Mouse (Mus musculus) cerebral cortex, adult 2 months (tissue): ENCODE results near the gene Tacc2.

Experiments used
- WGBS: fragments of 180-500 bp; shearing (Covaris S2); methylation state at CpG from one replicate; pipeline ENCODE4 v1.1.7; 2018; 5-methylcytosine and 5-hydroxymethylcytosine counted together

Gene Tacc2

DNA sequence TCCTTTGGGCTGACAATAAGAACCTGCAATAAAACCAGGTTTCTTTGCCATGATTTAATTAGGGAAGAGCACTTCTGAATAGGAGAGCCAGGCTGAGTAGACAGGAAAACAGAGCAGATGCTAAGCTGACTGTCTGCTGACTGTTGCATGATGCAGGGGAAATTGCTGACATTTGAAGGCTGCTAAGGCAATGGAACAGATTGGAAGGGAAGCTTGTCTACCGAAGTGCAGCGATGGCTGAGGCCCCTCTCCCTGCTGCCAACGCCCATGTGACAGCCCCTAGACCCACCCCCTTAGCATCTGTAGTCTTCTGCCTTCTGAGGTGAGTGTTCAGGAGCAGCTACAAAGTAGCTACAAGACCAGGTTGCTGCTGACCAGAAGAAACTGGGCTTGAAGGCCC, 148.9 kb downstream of the Tacc2 start:
- WGBS: 41% methylated on average over 3 of the region's 3 CpGs

GRCm38 (mm10) chr7:130726724-130727422, 149.6 kb downstream of the Tacc2 start:
- 71% methylated on average over 8 of the region's 8 CpGs for WGBS

DNA sequence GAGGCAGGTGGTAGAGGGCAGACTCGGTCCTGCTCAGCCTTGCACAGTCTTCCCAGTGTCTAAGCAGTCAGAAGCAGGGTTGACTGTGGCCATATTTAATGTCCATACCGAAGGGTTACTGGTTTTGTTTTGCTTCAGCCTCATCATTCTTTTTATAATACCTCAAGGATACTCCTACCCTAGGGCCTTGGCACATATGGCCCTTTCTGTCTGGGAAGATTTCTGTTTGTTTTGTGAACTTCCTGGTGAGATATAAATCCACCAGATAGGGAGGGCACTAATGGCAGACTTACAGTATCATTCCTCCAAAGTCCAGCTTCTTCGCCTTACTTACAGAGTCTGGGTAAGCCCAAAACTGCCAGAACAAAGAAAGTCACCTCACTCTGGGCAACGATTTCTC, 150.3 kb downstream of the Tacc2 start:
- WGBS: 86% methylated on average over 4 of the region's 4 CpGs

GRCm38 (mm10) chr7:130731792-130732191, 154.6 kb downstream of the Tacc2 start:
- WGBS: 36% methylated on average over 7 of the region's 7 CpGs

DNA sequence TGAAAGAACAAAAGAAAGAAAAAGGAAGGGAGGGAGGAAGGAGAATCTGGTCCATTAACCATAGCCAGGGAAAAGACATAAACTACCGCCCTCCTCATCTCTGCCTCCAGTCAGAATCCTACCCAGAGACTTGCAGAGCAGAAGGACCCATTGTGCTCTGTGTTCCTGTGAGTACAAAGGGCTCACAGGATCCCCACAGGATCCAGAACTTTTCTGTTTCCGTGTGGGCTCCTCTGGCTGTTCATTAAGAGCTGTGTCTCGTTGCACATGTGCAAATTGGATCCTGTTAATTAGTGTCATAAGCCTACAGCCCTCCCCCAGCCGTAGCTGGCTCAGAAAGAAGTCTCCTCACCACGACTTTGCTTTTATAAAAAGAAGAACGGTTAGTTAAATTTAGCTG, 155.7 kb downstream of the Tacc2 start:
- 23% methylated on average over 6 of the region's 6 CpGs for WGBS

DNA sequence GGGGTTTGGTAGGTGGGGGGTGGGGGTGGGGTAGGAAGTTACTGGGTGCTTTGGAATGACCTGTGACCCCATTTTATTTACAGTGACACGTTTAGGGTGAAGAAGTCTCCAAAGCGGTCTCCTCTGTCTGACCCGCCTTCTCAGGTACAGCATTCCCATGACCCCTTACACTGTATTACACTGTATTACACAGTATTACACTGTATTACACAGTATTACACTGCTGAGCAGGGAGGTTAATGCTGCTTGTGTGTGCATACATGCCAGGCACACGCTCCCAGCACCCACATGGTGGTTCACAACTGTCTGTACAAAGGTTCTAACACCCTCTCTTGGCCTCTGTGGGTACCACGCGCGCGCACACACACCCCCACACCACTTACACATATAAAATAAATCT, 156.2 kb downstream of the Tacc2 start:
- WGBS: 72% methylated on average over 8 of the region's 8 CpGs

DNA sequence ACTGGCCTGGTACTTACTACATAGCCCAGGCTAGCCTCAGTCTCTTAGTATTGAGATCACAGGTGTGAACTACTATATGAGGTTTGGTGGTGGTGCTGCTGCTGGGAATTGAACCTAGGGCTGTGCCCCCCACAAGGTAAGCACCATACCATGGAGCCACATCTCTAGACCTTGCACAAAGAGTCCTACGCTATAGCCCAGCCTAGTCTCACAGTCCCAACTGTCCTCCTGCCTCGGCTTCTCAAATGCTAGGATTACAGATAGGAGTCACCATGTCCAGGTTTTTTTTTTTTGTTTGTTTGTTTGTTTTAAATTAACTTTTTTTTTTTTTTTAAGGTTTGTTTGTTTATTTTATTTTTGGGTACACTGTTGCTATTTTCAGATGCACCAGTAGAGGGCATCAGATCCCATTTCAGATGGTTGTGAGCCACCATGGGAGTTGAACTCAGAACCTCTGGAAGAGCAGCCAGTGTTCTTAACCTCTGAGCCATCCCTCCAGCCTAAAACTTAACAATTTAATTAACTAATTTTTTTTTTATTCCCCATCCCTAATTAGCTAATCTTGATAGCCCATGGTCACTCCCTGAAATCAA, 157.1 kb downstream of the Tacc2 start:
- 97% methylated on average over 2 of the region's 2 CpGs for WGBS

DNA sequence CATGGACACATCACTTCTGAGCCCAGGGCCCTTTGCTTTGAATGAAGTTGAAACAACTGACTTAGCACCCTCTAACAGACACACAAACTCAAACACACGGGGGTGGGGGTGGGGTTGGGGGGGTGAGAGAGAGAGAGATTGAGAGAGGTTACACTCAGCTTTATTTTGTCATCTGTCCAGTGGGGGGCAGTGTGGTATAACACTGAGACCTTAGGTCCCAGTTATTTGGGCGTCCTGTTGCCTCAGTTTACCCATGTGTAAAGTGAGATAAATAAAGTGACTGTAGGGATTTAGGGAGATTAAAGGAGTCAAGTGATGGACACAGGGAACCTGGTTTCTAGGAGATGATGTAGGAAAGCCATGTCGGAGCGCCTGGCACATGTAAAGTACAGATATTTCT, 163.9 kb downstream of the Tacc2 start:
- 81% methylated on average over 4 of the region's 4 CpGs for WGBS

- WGBS: 81% methylated on average over 9 of the region's 9 CpGs
These were observed 166.2 kb downstream of the Tacc2 start for GRCm38 (mm10) chr7:130743239-130744025.

DNA sequence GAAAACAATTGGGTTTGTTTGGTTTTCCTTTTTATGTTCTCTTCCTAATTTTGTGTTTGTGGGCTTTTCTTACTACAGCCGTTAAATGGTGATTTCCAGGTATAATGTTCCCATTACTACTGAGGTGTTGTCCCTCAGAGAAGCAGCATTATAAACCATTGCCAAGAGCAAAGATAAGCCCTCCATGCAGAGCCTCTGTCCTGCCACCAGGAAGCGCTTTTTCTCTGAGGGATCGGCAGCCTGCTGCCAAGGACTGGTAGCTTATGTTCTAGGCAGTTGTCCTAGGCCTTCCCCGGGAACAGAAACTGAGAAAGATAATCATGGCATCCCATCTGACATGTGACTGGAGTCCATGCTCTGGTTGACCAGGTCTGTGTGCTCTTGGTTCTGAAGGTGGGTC, 171.9 kb downstream of the Tacc2 start:
- 85% methylated on average over 4 of the region's 4 CpGs for WGBS

- 42% methylated on average over 17 of the region's 17 CpGs for WGBS
These were observed 173.7 kb downstream of the Tacc2 start for GRCm38 (mm10) chr7:130750752-130751490.

DNA sequence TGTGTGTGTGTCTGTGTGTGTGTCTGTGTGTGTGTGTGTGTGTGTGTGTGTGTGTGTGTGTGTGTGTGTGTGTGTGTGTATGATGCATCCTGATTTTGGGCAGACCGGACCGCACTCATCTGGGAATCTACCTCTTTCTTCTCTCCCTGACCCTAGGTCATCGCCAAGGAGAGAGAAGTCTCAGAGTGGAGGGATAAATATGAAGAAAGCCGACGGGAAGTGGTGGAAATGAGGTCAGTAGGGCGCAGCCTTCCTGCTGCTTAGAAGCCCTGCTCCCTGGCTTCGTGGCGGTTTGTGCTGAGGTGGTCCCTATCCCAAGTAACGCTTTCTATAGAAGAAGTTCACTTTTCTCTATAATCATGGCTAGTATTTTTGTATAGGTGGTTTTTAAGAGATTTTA, 174.4 kb downstream of the Tacc2 start:
- WGBS: 75% methylated on average over 9 of the region's 9 CpGs

GRCm38 (mm10) chr7:130754790-130755189, 177.6 kb downstream of the Tacc2 start:
- WGBS: 82% methylated on average over 2 of the region's 2 CpGs

GRCm38 (mm10) chr7:130756343-130756835, 179.2 kb downstream of the Tacc2 start:
- WGBS: 86% methylated on average over 7 of the region's 7 CpGs

DNA sequence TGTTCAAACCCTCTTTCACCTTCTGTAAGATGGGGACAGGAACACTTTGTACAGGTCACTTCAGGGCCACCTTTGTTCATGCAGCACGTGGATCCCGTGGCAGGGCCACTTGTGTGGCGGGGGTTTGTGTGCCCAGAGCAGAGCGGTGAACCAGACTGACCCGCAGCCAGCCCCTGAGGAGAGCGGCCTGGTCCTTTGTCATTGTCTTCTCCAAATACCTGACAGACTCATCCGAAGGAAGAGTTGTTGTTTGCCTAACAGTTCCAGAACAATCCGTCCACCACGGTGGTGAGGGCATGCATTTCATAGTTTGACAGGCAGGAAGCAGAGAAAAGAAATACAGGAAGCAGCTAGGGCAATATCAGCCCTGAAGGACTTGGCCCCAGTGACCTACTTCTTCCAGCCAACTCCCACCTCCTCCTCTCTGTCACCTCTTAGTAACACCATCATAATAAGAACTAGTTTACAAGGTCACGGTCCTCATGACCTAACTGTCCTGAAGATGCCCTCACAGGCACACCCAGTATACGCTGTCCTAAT, 180.2 kb downstream of the Tacc2 start:
- 89% methylated on average over 11 of the region's 11 CpGs for WGBS

- WGBS: 24% methylated on average over 17 of the region's 17 CpGs
These were observed 185.0 kb downstream of the Tacc2 start for GRCm38 (mm10) chr7:130762071-130762897.

- 90% methylated on average over 17 of the region's 17 CpGs for WGBS
These were observed 186.9 kb downstream of the Tacc2 start for GRCm38 (mm10) chr7:130764160-130764559.

- 83% methylated on average over 30 of the region's 30 CpGs for WGBS
These were observed 189.4 kb downstream of the Tacc2 start for GRCm38 (mm10) chr7:130766411-130767170.

DNA sequence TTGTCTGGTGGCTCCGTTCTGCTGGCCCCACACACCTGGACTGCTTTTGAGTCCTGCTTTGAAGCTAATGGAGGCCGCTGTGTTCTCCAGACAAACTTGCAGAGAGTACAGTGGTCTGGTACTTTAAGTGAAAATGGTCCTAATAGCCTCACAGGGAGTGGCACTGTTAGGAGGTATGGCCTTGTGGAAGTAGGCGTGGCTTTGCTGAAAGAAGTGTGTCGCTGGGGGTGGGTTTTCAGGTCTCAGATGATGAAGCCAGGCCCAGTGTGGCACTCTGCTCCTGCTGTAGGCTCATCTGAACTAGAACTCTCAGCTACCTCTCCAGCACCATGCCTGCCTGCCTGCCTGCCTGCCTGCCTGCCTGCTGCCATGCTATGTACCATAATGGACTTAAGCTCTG, 190.9 kb downstream of the Tacc2 start:
- WGBS: 97% methylated on average over 4 of the region's 4 CpGs

DNA sequence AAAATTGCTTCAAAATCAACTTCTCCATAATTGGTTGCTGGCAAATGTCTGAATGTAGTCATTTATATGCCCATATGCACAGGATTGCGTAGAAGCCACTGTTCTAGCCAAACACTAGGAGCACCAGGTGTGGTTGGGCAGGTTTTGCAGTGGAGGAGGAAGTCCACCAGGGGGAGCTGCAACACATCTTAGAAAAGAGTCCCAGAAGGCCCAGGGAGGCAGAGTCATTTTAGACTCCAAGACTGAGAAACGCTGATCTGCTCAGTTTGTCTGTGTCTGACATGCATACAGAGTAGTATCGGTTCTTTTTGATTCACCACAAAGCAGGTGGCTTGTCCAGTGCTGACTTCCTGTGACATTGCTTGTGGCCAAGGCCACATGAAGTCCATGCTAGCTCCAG, 193.5 kb downstream of the Tacc2 start:
- 16% methylated on average over 3 of the region's 3 CpGs for WGBS
